Mouse (Mus musculus) c-Kit-negative CD71-positive TER-119-positive erythroid progenitor cells, embryonic 14.5 days (primary cell): ENCODE data around the gene Fam205c.
"Not testable (repeated sequence)": the region's sequence is repeated elsewhere in the genome, so short reads cannot be mapped to it uniquely, and the experiment has no call there.

Experiments used
- DNase-seq: peaks from one replicate; pipeline ENCODE4 v3.0.0-alpha.2; 2013; ENCODE audit warnings: low read depth, low spot score

The Fam205c gene

DNA sequence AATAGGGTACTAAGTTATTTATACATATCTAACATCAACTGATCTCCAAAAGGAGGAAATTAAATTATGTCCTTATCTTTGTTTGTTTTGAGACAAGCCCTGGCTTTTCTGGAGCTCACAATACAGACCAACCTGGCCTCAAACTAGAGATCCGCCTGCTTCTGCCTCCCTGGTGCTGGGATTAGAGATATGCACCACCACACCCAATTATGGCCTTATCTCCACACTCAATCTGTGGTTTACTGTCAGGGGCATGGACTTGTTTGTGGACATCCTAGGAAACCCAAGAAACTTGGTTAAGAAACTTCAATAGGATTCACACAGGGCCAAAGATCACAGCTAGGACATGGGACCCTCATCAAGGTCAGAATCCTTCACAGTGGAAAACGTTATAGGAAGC, 3.6 kb upstream of the Fam205c start:
- no peak for DNase-seq

DNA sequence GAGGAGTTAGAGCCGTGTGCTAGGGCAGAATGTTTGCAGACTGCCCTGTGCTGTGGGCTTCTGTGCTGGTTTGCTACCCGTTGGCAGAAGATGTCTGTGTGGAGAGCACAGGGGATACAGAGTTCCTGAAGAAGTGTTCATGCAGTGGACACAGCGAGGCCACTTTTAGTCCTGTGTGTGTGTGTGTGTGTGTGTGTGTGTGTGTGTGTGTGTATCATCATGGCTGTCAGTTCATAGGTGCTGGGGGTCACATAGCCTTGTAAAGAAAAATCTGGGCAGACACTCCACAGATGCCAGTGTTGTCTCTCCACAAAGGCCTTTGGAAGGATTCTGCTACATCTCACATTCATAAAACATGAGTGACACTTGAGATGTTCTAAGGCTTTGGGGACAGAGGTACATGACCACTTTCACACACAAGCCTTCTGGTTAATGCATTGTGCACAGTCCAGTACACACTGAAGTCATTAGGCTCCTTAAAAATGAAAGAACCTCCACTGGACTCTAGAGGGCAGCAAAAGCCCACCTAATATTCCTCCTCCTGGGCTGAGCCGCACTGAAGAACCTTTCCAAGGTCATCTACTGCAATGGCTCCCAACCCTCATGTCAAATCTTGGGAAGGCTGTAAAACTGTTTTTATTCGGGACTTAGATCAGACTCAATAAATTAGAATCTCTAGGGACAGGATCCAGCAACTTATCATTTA, 2.7 kb upstream of the Fam205c start:
- DNase-seq = no peak

DNA sequence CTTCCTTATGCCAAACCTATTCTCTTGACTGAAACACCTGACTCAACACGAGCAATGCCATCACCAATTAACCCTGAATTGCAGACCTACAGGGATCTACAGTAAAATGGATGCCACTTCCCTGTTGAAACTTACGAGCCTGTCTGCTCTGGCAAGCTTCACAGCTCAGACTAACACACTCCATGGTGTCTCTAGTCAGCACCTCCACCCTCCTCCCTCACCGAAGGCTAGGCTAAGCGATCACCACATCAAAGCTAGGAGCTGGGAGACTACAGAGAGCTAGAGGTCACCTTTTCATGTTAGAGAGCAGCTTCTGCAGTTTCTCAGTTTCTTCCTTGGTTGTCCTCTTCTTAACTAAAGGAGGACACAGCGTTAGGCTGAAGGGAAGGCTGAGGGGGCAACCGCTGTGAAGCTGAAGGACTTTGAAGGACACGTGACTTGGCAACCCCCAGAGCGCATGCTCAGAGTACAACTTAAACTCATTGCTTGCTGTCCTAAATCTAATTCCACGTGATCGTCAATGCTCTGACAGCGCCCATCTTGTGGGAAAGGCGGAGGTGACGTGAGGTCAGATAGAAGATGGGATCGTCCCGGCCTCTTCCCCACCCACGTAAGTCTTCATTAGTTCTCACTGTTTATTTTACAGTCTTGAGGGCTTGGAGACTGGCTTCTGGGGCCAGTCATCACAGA, 1.1 kb downstream of the Fam205c start:
- DNase-seq = no peak

DNA sequence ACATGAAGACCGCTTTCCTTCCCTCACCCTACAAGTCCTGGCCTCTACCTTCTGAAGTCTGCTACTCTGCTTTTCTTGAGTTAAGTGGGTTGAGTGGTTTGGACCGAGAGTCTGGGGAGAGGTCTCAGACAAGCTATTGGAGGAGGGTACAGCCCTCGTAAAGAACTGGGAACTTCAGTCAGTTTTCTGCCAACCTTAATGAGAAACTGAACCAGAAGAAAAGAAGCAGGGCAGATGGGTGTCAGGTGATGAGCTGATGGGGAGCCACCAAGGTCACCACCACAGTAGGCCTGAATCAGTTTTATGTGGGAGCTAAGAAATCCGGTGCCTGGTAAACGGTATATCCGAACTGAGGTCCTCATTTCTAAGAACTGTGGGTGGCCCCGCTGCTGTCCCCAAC, 1.9 kb downstream of the Fam205c start:
- no peak for DNase-seq

DNA sequence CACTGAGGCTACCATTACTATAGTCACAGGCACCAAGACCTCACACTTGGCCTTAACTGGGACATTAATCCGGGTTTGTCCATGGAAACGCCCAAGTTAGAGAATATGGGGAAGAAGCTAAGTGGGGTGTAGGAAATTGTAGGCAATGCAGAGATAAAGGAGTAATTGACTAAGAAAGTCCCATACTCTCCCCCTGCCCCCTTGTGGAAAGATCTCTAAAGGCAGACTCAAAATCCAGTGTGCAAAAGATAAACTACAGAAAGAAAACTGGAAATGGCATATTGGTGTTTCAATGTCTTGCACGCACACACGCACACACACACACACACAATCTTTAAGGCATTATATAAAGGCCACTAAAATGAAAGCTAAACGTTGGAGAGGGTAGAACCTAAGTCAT, 3.3 kb downstream of the Fam205c start:
- DNase-seq = no peak

DNA sequence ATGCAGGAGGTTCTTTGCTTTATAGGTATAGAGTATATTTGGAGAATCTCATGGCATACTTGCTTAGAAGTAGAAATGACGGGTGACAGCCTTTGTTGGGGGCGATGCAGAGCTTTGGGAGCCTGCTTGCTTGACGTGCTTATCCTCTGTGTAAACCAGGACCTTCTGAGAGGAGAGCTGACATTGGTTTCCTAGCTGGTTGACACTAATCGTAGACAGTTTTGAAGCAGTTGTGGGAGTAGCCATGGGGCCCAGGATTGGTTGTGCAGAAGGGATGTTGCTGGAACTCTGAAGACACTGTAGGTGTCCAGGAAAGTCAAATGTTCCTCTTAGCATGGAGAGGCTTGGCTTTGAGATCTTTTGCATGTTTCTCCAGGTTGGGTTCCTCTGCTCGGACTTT, 5.8 kb downstream of the Fam205c start:
- no peak for DNase-seq

DNA sequence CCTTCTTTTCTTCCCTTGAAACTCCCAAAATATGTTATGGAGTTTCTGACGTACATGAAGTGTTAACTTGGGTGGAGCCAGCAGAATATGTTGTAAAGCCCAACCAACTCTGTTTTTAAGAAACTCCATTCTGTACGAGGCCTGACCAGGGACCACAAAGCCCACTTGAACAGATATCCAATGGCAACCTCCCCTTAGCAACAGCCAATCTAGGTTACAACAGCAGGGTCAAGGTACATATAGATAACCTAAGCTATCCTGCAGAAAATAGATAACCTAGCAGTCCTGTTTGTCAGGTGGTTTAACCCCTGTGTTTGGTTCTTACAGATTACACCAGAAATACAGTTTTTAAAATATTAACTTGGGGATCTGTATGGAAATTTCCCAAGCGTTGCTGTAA, 6.6 kb downstream of the Fam205c start:
- DNase-seq = no peak

DNA sequence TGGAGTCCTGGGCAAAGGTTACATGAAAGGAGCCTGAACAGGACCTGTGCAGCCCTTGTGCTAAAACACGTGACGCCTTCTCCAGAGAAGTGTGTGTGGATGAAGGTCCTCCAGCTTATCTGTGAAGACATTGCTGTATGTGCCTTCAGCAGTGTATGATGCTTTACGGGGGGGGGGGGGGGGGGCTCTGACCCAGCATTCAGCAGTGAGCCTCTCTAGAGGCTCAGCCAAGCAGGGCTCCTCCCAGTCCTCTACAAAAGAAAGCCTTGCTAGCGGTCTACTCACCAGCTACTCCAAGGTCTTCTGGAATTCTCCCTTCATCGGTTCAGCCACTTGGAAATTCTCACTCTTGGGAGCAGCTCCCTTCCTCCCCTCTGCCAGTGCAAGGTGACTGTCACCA, 10.5 kb downstream of the Fam205c start:
- DNase-seq = not testable (repeated sequence)

DNA sequence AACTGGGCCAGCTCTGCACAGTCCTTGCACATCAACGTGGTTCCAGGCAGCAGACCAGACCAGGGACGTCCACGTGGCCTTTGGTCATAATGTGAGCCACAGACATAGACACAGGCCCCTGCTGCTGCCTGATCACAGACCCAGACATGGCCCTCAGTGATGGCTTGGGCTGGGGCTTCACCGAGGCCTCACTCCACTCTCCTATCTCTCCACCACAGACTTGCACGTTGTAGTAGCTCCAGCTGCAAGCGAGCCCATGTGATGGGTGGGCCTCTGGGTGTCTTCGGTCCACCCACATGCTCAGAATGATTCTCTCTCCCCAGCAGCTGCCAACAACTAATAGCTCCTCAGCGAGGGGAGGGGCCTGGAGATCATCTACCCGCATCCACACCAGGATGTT, 13.6 kb downstream of the Fam205c start:
- DNase-seq = not testable (repeated sequence)

DNA sequence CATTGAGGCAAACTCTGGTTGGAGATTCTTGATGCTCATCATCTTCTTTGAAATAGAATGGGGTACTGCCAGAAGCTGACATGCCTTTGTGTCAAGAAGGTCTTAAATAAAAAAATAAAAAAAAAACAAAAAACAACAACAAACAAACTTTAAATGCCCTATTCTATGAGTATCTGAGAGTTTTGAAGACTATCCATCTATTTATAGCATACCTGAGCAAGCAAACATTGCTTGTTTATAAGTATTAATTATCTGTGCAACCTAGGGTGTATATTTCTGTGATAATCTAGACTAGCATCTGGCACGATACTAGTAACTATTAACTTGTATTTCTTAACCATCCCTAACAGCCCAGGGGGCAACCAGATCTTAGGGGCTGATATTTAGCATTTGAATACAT, 17.4 kb downstream of the Fam205c start, which contains the start of gene Gm12394:
TSS of gene Gm12394 (minus strand) at position 101 of the 400 bp plus-strand sequence.
- not testable (repeated sequence) for DNase-seq

DNA sequence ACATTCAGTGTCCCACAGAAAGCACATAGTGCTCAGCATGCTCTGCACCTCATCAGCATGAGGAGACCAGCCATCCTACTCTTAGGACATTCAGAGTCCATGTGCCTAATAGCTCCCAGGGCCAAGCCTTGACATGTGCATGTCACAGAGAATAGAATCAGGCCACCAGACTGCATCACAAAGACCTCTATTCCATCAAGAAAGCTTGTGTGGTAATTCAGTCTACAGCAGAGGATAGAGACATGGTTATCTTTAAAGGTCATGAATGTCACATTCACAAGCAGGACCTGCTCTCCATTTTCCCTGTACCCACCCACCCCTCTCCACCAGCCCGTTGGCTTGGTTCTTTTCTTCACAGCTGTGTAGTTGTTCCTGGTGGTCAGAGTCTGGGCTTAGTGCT, 20.2 kb downstream of the Fam205c start, which contains the start of gene Fam205a1:
TSS of gene Fam205a1 (minus strand) at position 101 of the 400 bp plus-strand sequence.
- DNase-seq = not testable (repeated sequence)
